Mouse (Mus musculus) induced T-regulatory cell, adult 2 months (primary cell): Measurements from ENCODE around the gene Sept5.

Experiments used
- DNase-seq: peaks from one replicate; pipeline ENCODE4 v3.0.0-alpha.2; 2012; ENCODE audit warnings: low read depth

Gene Sept5

DNA sequence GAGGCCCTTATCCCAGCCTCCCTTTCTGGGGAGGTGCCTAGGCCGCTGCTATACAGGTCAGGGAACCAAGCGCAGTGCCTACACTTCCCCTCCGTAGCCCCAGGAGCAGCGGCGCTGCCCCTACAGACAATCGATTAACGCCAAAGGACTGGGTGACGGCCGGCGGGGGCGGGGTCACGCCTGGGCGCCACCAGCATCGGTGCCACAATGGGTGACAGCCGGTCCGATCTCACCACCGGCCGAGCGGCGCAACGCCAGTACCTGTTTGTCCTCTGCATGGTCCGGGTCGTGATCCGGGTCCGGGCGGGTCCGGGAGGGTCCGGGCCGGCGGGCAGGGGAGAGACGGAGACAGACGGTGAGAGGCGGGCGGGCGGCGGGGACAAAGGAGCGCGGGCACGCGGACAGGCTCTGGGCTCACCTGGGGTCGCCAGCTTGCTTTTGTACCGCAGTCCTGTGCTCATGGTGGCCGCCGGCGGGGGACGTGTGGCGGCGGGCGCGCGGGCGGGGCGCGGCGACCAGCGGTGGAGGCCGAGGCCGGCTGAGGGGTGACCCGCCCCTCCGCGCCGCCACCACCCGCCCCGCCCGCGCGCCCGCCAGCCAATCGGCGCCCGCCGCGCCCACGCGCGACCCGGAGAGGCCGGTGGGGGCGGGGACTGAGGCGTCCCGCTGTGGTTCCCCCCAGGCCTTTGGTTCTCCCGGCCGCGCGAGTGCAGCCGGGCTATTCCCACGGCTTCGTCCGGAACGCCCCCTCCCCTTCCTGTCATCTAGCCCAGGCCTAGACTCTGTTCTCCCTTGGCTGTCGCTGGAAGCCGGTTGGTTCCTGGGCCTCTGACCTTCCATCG, at the start of gene Sept5:
Gene Sept5 (minus strand): TSS at position 565 of the 842 bp plus-strand sequence.
- DNase-seq = peak; percentile 60

DNA sequence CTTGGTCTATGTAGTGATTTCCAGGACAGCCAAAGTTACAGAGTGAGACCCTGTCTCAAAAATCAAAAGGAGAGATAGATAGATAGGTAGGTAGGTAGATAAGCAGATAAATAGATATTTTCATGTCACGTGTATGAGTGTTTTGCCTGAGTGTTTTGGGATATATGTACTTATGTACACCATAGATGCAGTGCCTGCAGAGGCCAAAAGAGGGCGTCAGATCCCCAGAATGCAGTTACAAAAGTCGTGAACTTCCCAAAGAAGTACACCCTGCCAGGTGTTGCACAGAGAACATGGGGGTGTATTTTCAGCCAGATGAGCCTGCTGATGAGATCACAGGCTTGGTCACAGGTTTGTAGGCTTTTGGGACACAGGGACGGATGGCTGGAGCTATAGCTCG, 49.4 kb upstream of the Sept5 start:
- DNase-seq = peak; percentile 21

DNA sequence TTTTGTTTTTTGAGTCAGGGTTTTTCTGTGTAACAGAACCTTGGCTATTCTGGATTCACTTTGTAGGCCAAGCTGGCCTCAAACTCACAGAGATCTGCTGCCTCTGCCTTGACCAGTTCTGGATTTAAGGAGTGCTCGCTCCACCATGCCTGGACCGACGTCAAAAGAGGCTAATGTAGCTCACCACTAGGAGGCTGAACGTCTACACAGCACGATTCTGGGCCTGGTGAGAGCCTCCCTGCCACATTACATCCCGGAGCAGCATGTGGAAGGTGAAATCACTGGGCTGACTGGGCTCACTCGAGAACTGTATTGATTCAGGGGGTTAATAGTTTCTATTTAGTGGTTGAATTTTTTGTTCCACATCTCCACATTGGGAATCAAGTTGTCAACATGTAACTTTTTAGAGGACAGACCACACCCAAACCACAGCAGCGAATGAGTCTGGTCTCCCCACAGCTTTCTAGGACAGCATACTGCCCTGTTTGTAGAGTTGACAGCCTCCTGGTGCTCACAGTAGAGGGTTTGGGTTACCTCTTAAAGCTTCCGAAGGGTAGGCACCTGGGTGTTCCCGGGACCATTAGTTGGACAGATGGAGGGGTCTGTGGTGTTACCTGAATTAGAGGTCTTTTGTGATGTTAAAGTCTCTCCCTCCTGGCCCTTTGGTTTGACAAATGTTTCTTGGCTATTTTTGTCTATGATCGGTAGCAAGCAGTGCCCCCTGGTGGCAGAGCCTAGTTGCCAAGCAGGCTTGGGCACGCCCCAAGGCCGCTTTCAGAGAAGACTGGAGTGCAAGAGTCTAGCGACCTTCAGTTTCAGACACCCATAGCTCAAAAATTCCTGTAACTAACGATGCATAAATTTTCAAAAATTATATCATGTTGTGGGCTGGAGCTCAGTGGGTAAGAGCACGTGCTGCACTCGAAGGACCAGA, 48.3 kb upstream of the Sept5 start:
- DNase-seq = peak; percentile 77

DNA sequence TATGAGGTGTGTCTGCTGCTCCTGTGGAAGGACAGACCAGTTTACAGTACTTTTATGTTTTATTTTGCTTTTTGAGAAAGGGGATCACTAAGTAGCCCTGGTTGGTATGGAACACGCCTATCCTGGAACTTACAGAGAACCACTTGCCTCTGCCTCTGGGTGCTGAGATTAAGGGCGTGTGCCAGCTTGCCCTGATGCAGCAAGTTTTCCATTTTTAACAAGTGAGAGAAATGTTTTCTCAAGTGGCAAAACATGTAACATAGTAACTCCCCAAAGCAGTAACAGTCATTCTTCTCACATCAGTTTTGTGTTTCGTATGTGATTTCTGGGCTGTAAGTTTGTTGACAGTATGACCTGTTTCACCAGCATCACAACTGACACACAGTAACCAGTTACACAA, 43.3 kb upstream of the Sept5 start:
- DNase-seq = no peak

DNA sequence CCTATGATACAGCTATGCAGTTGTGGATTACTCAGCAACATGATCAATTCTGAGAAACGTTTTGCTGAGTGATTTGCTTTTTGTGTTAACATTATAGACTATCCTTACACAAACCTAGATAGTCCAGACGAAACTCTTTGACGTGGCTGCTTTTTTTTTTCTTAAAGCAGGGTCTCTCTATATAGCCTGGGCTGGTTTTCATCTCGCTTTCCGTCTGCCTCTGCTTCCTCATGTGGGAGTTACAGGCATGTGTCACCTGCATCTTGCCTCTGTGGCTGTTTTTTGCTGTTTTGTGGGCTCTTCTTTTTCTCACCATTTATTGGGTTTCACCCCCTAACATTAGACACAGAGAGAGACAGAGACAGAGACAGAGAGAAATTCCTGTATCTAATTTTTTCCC, 42.3 kb upstream of the Sept5 start:
- no peak for DNase-seq

DNA sequence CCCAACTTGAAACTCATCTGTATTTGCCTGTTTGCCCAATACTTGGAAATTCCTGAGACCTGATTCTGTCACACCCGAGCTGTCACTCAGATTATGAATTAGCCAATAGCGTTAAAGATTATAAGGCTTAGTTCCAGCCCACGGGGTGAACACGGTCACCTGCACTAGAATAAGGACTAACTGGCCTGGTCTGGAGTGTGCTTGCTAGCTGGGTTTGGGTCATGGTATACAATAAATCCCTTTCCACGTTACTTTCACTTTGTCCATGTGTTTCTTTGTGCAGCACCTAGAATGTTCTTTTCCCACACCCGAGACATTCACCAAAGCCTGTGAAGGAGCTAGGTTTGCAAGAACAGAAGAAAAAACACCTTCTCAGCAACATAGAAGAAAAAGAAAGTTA, 40.2 kb upstream of the Sept5 start:
- DNase-seq = no peak

DNA sequence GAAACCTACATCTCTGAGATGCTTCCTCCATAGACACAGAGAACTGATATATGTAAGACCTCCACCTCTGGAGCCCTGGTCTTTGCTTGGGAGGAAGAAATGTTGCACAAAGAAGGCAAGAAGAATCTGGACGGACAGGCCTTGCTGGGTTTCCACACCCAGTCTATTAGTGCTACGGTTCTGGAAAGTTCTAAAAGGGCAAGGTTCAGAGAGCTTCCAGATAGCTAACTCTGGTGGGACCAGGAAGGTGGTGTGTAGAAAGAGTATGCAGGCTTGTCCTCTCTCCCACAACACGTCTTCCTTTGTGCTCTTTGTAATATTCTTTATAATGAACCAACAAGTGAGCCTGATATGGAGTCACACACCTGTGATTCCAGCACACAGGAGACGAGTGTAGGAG, 28.8 kb upstream of the Sept5 start:
- DNase-seq = no peak

DNA sequence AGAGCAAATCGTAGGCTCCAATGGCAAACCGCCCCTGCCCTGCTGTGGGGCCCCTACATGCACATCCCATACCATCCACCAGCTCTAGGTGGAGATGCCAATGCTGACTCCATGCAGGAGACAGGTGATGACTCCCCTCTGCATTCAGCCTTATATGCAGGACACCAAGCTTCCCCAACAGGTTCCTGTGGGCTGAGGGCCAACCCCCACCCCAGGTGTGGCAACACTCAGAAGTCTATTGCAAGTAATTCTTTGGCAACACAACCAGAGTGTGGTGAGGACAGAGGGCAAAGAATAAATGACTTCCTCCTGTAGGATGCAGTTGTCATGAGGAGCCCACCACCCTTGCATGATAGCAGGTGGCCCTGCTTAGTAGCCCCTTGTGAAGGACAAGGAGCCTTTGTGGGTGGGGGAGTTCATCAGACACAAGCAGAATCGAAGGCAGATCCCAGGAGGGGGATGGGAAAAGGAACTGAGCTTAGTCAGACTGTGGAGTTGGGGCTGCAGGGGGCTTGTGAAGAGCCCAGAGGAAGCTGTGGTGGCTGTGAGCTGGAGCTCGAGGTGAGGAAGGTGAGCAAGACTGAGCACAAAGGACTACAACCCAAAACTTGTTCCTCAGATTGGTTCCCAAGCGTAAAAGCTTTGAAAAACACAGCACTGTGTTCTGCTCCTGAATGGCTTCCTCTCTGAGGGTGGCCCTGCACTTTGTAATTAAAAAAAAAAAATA, 25.8 kb upstream of the Sept5 start:
- DNase-seq = no peak

DNA sequence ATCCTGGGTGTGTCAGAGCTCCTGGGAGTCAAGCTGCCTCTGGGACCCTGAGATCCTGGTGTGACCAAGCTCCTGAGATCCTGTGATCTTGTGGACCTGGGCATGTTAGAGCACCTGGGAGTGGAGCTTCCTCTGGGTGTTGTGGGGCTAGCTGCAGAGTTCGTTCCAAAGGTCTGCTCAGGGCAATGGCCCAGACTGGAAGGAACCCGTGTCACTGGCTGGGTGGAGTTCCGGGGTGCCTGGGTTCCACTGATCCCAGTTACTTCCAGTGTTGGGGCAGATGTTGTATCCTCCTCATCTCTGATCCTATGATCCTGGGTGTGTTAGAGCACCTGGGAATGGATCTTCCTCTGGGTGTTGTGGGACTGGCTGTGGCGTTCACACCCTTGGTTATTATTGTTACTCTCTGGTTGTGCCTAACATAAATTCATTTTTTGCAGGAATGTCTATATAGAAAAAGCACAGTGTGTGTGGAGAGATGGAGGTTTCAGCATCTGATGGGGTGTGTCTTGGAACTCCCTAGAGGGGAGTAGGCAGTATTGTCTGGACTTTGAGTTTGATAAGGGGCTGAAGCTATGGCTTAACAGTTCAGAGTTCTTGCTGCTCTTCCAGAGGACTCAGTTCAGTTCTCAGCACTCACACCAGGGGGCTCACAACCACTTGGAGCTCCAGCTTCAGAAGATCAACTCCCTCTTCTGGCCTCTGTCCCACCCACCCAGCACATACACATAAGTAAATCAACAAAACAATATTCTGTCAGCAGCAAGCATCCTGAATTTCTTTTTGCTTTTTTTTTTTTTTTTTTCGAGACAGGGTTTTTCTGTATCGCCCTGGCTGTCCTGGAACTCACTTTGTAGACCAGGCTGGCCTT, 23.8 kb upstream of the Sept5 start:
- DNase-seq = no peak

DNA sequence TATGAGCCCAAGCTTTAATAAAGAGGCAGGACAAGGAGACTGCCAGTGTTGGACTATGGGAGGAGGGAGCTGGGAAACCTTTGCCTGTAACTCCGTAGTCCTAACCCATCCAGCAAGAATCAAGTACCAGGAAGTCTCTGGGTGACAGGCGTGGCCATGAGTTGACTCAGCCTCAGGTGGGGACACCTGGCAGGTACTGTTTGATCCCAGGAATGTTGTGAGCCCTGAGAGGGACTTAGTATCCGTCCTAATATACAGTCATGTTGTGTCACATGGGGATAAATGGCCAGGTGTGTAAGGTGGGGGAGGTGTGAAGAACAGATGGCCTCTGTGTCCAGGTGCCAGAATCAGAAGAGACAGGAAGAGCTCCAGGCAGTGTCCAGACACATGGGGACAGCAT, 19.4 kb upstream of the Sept5 start:
- no peak for DNase-seq

DNA sequence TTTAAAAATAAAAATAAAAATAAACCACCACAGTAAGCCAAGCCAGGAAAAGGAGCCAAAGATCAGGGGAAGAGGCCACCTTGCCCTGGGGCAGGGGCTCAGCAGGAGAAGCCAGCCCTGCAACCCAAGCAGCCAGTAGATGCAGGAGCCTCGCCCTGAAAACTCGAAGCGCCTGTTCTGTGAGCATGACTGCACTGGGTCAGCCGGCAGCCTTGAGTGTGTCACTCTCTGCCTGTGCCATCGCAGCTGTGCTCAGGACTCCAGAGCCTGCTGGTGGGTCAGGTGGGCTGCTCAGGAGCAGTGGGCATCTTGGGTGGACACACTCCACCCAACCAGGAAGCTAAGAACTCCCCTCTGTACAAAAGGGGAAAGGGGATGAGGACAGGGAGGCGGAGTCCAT, 15.6 kb upstream of the Sept5 start:
- no peak for DNase-seq

DNA sequence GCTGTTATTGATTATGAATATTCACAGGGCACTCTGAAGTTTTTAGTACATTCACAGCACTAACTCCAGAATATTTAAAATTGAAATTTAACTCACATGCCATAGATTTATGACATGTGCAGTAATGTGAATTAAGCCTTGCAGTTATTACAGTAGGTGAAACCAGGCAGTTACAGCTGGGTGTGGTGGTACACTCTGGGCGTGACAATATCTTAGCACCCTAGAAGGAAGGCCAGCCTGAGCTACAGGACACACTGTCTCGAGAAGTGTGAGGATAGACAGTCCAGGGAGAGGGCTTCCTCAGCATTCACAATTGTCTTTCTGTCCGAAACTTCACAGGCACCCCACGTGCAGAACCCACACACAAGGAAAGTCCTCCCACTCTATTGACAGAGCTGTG, 14.7 kb upstream of the Sept5 start:
- no peak for DNase-seq

DNA sequence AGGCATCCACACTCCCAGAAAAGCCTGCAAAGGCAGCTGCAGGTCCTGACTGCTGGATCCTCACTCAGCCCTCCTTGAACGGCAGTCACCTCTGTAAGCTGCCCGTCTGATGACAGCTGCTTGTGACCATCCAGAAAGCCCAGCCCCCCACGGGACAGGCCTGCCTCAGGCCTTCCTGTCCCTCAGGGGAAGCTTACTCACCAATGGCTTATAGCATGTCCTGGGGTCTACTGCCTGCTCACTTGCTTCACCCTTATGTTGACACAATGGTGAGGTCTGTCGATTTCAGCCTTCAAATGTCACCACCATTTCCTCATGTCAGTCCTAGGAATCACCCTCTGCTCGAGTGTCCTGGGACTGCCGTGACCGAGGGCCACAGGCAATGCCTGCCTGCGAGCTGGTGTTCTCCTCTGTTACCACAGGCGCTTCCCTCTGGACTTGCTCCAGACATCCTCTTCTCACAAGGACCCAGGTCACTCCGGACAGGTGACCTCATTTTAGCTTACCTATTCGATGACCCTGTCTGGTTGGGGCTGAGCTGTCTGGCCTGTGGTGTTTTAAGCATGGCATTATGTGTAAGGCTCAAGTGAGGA, 13.7 kb upstream of the Sept5 start:
- DNase-seq = no peak

DNA sequence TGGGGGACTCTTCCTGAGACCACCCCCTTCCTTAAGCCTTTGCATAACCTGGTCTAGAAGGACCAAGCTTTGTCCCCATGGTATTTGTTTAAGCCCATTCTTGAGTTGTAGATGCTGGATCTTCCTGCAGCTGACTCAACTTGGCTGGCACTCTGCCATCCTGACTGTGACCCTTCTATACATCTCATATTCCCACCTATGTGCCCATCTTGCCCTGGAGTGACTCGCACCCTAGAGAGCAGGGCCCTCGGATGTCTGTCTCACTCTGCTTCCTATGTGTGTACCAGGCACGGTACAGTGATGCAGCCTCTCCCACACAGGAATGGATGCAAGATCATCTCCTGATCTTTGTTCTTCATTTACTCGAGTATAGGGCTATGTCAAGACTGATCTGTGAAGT, 13.1 kb upstream of the Sept5 start:
- DNase-seq = no peak

DNA sequence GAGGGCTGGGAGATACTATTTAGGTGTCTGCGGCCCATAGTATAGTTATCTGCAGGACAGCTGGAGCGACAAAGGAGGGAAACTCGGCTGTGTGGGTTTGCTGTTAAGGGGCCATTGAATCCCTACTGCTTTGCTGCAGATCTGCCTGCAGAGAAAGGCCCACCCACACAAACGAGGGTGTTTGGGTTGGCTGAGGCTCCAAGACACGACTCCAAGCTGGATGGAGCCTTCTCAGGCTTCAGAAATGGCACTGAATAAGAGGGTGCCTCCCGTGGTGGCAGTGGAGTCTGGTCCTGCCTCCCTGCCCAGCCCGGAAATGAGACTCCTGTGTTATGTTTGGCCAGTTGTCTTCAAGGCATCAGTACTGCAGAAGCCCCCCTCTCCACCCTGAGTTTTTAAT, 12.5 kb upstream of the Sept5 start:
- no peak for DNase-seq

DNA sequence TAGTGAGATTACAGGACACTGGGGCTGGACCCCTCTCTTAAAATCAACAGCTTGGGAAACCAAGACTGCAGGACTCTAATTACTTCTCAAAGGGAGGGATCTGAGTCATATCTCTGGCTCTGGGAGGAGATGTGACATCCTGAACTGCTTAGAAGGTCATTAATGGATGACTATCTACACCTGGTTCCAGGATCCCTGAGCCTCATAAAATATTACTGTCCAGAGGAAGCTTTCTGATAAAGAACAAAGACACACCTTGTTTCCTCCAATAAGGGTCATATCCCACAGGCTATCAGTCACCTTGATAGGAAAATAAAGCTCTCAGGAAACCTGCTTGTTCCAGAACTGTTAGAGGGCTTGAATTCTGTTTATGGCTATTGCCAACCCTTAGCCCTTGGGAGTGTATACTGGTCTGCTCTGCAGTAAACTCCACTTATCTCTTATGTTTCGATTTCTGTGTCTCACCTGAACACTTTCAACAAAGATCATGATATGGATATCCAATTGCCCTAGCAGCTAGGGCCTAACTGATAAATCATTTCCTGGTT, 9.7 kb upstream of the Sept5 start:
- DNase-seq = no peak

DNA sequence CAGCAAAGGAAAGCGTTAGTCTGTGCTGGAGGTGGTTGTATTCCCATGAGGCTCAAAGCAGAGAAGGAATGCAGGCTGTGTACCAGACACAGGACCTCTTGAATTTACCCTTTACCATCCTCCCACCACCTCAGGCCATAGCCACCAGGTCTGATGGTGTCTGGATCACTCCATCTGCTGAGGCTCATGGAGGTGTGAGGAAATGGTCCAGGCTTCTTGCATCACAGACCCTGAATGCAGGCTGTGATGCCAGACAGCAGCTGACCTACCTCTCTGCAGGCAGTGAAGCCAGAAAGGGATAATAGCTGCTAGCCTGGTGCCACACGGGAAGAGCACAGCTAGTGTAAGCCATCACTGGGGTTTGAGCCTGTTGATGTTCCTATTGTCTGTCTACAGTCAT, 8.6 kb upstream of the Sept5 start:
- DNase-seq = no peak

DNA sequence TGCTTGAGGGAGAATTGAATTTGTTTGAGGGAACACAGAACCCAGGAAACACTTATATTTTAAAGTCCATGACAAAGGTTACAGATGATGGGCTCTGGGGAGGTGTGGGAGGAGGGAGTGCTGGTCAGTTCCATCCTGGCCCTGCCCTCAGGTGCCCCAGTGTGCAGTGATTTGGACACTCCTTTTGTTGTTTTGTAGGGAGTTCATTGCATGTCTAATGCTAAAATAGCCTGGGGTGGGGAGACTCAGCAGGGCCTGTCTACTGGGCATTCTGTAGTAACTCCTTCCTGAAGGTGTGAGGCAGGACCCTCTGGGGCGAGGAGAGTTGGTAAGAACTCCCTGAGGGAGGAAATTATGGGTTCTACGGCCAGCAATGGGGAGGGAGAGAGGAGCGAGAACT, 7.0 kb upstream of the Sept5 start:
- DNase-seq = no peak

DNA sequence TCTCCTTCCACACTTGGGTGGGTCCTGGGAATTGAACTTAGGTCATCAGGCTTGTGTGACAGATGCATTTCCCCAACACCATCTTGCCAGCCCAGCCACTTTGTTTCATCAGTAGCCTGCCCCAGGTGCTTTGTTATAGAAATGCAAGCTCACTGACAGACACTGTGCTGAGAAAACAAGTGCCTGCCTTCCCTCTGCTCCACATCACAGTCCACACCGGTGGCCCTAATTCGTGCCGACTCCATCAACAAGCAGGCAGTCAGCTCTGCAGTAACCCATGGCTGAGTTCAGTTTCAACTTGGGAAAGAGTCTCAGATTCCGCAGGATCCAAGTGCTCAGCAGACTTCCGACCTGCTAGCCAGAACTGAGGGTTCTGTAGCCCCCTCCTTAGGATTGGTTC, 6.6 kb upstream of the Sept5 start:
- DNase-seq = no peak

DNA sequence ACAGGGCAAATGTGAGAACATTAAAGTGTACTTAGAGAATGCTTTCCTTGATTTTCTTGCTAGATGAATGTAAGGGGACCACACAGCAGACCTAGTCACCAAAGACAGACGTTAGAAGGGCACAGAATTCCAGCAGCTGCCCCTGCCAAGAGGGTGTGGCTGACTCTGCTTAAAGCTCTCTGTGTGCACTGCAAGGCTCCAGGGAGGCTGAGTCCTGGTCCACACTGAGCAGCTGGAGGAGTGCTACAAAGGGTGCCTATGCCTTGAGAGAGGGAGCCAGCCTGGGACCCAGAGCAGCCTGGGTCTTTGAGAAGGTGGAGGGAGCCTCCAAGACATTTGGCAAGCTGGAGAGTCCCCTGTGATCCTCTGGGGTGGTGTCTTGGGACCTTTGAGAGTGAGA, 3.6 kb upstream of the Sept5 start:
- DNase-seq = no peak

DNA sequence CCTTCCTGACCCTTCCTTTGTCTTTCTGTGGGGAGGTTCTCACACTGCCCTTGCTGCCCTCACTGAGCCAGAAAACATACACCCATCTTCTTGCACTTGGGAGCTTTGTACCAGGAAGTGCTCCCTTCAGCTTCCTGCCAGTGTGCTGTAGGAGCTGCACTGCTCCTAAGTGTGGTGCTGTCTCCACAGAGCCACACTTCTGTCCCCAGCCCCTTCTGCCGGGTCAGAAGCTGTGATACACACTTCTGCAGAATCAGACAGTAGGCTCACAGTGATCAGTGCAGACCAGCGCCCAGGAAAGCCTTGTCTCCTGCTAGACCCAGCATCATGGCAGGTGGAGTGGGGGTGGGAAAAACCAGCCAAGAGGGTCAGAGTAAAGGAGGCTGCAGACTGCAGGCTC, 3.1 kb upstream of the Sept5 start:
- DNase-seq = no peak
